Mouse (Mus musculus): ENCODE data around the gene C2cd2l.

DNA sequence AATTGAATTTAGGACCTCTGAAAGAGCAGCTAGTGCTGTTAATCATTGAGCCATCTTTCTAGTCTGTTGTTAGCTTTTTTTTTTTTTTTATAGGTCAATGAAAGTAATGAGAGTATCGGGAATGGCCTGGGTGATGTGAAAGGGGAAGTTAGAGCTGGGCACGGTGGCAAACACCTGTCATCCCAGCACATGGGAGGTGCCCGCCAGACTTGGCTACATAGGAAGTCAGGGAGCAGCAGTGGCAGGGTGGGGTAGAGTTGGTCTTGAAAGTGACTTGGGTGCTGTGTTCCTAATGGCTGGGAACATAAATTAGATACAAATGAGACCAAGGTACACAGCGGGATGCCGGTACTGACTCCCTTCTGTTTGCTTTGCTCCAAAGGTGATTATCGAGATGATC lies 10.7 kb upstream of the C2cd2l start:
- TF ChIP-seq CTCF (IDR thresholded peaks at IDR 0.05; ENCODE audit: insufficient read depth, low read length) (no peak), POLR2A (IDR thresholded peaks at IDR 0.05; ENCODE audit: borderline replicate concordance, extremely low read depth, low read depth, low read length) (no peak)

Measured in lung, adult 2 months (tissue).